Mouse (Mus musculus): ENCODE results near the gene Sirpb1c.

- TF ChIP-seq POLR2A (IDR thresholded peaks at IDR 0.05; ENCODE audit: control insufficient read depth, low read depth, low read length) (no peak), CTCF (IDR thresholded peaks at IDR 0.05; ENCODE audit: control insufficient read depth, insufficient read depth, insufficient replicate concordance, low read depth, low read length) (no peak)
Observed at GRCm38 (mm10) chr3:15886380-15886779, 38.1 kb upstream of the Sirpb1c start.
